Mouse (Mus musculus) heart, embryonic 11.5 days (tissue): Measurements from ENCODE around the gene Ubxn6. TPM values are rescaled to one million over a fixed set of nuclear protein-coding genes. Genes with fewer than 3 reads are reported as not detected.

Experiments
- ATAC-seq: fragments of 200-750 bp; cut with Nextera tagmentation; replicated peaks from 2 replicates; pipeline ENCODE4 v1.8.0; 2017; ENCODE audit warnings: moderate library complexity; ENCODE audit not compliant: insufficient number of reproducible peaks, low FRiP score, low TSS enrichment
- H3K27ac ChIP-seq: fragments of 300-500 bp; sonication (generic); 2 replicates; pipeline ENCODE4 v1.5.1; 2014; ENCODE audit warnings: mild to moderate bottlenecking, low read depth, low read length
- H3K27me3 ChIP-seq: fragments of 300-500 bp; sonication (generic); 2 replicates; pipeline ENCODE4 v1.6.1; 2014; ENCODE audit warnings: mild to moderate bottlenecking, low read length, mixed read lengths; ENCODE audit not compliant: control insufficient read depth, insufficient read depth
- H3K36me3 ChIP-seq: fragments of 300-500 bp; sonication (generic); 2 replicates; pipeline ENCODE4 v1.6.1; 2014; ENCODE audit warnings: mild to moderate bottlenecking, low read length, moderate library complexity, mixed read lengths; ENCODE audit not compliant: control insufficient read depth, insufficient read depth
- H3K4me1 ChIP-seq: fragments of 300-500 bp; sonication (generic); 2 replicates; pipeline ENCODE4 v1.6.1; 2014; ENCODE audit warnings: low read length; ENCODE audit not compliant: control insufficient read depth, insufficient read depth
- H3K4me2 ChIP-seq: fragments of 300-500 bp; sonication (generic); 2 replicates; pipeline ENCODE4 v1.6.1; 2014; ENCODE audit warnings: mild to moderate bottlenecking, moderate library complexity
- H3K4me3 ChIP-seq: fragments of 300-500 bp; sonication (generic); 2 replicates; pipeline ENCODE4 v1.5.1; 2014; ENCODE audit warnings: low read depth, low read length
- H3K9ac ChIP-seq: fragments of 300-500 bp; sonication (generic); 2 replicates; pipeline ENCODE4 v1.6.1; 2014; ENCODE audit warnings: mild to moderate bottlenecking, low read depth, low read length, moderate library complexity
- H3K9me3 ChIP-seq: fragments of 300-500 bp; sonication (generic); replicated peaks from 2 replicates; pipeline ENCODE4 v1.6.1; 2016; ENCODE audit warnings: low read length; ENCODE audit not compliant: control insufficient read depth
- WGBS: fragments of 180-500 bp; shearing (Covaris S2); extraction: QIAGEN DNeasy Blood & Tissue Kit; methylation state at CpG from one replicate; pipeline ENCODE4 v1.1.7; 2014; ENCODE audit not compliant: insufficient replicate concordance; 5-methylcytosine and 5-hydroxymethylcytosine counted together
- polyA plus RNA-seq: library from polyadenylated mRNA; unstranded; fragments of >200 nt; fragmentation: Nextera tagmentation; extraction: Ambion mirVana; gene quantifications from 2 replicates; pipeline ENCODE4 v1.2.1, GENCODE M21; 2014

Gene Ubxn6
- polyA plus RNA-seq, 1 experiment from 2014 or later, result 37.3 TPM

GRCm38 (mm10) chr17:56112743-56113142, 37.9 kb upstream of the Ubxn6 start:
- Histone ChIP-seq H3K27ac (no peak overlapping the region), H3K36me3 (no peaks in the 10 kb centered on the region; the same call in none of the 2 replicates)
- WGBS, result 65% methylated on average over 3 of the region's 3 CpGs

DNA sequence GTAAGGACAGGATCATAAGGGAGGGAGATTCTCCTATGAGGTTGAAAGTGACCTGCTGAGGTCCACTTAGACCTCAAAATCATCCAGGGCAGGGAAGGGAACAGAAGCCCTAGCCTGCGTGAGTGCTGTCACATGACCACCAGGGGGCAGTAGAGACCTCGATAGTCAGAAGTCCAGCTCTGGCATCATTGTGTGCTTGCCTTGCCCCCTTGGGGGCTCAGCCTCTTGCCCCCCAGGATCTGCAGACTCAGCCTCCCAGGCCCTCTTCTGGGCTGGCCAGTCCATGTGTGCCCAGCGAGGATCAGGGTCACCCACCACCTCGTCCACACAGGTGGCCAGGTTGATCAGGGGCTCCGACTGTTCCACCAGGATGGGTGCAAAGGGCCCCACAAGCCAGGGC, 37.0 kb upstream of the Ubxn6 start:
- no peak overlapping the region for H3K4me2 ChIP-seq
- no peak overlapping the region for H3K27ac ChIP-seq
- WGBS, result 45% methylated on average over 5 of the region's 5 CpGs
- H3K4me1 ChIP-seq, result 0 out of 2 replicates have a peak, but pooled peaks cover 3% of the 10 kb centered on the region
- H3K9ac ChIP-seq, result no peak overlapping the region
- no peaks in the 10 kb centered on the region for H3K9me3 ChIP-seq
- no peak overlapping the region for H3K4me3 ChIP-seq
- ATAC-seq, result no peak
- H3K36me3 ChIP-seq, result no peaks in the 10 kb centered on the region; the same call in none of the 2 replicates
- peaks cover 13% of the 10 kb centered on the region for H3K27me3 ChIP-seq

More at GRCm38 (mm10) chr17:56112743-56113142, 37.9 kb upstream of the Ubxn6 start:
- ATAC-seq, result no peak
- H3K4me3 ChIP-seq, result no peak overlapping the region
- H3K27me3 ChIP-seq, result peaks cover 18% of the 10 kb centered on the region
- no peak overlapping the region for H3K4me2 ChIP-seq
- H3K9me3 ChIP-seq, result no peaks in the 10 kb centered on the region
- H3K9ac ChIP-seq, result no peak overlapping the region
- peaks cover 9% of the 10 kb centered on the region for H3K4me1 ChIP-seq

DNA sequence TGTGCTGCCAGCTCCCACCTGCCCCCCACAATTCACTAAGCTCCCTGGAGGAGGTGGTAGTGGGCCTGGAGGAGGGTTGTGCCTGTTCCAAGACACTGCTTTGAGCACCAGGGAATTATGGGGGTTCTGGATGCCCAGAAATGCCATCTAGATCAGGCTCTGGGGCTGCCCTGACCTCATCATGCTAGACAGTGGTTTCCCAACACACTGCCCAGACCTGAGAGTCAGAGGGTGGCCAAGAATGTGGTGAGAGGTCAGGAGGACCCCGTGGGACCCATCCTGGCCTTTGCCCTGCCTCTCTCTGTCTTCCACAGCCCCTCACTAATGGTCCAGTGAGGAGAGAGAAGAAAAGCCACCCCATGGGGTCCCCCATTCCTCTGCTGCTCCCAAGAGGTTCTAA, 36.2 kb upstream of the Ubxn6 start:
- Histone ChIP-seq H3K27me3 (peaks cover 4% of the 10 kb centered on the region; the same call in 1 of the 2 replicates), H3K36me3 (no peaks in the 10 kb centered on the region; the same call in none of the 2 replicates), H3K4me3 (no peak overlapping the region), H3K4me1 (0 out of 2 replicates have a peak, but pooled peaks cover 3% of the 10 kb centered on the region), H3K9ac (no peak overlapping the region), H3K9me3 (no peaks in the 10 kb centered on the region), H3K27ac (no peak overlapping the region), H3K4me2 (no peak overlapping the region)
- 93% methylated on average over 1 of the region's 1 CpGs for WGBS
- no peak for ATAC-seq

GRCm38 (mm10) chr17:56110571-56110970, 35.7 kb upstream of the Ubxn6 start:
- Histone ChIP-seq H3K4me1 (0 out of 2 replicates have a peak, but pooled peaks cover 3% of the 10 kb centered on the region), H3K36me3 (no peaks in the 10 kb centered on the region; the same call in none of the 2 replicates), H3K4me2 (no peak overlapping the region), H3K27me3 (no peaks in the 10 kb centered on the region), H3K4me3 (no peak overlapping the region), H3K27ac (no peak overlapping the region), H3K9ac (no peak overlapping the region), H3K9me3 (no peaks in the 10 kb centered on the region)
- no peak for ATAC-seq
- WGBS, result 81% methylated on average over 4 of the region's 4 CpGs

DNA sequence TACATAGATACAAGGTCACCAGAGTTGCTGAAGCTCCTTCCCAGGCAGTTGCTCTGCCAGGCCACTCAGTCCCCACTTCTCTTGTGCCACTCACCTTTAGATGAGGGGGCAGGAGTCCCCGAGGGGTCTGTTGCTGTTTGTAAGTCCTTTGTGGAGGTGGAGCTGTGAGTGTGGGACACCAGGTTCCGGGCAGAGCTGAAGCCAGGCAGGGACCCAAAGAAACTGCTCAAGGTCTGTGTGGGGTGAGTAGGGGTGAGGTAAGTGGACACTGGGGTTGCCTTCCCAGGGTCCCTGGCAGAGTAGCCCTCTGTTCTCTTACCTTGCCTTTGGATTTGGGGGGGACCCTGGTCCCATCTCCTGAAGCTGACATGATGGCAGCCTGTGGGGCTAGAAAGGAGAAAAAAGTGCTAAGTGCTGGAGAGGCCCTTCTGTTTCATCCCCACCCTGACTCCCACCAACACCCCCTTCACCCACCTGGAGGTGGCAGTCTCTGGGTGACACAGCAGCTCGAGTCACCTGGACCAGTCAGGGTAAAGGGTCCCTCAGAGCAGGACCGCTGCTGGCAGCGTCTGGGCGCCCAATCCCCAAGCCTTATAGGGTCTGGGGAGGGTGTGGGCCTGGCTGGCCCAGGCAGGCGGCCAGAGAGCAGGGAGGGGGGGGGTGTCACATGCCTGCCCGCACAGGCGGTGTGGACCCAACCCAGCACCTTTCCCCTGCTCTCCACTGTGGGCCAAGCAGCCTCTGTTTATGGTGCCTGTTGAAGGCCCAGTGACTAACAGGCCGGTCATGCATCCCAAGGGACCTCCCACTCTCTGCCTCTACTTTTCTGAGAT, 34.6 kb upstream of the Ubxn6 start, which contains the start of gene Plin4:
Plin4 (minus strand) TSS at position 585 of the 833 bp plus-strand sequence.
- Histone ChIP-seq H3K4me3 (no peak within 1 kb of the TSS), H3K4me2 (no peak within 1 kb of the TSS), H3K27me3 (no peaks in the 10 kb centered on the region), H3K9me3 (no peaks in the 10 kb centered on the region), H3K4me1 (0 out of 2 replicates have a peak, but pooled peaks cover 3% of the 10 kb centered on the region), H3K27ac (no peak within 1 kb of the TSS), H3K36me3 (no peaks in the 10 kb centered on the region; the same call in none of the 2 replicates), H3K9ac (no peak within 1 kb of the TSS)
- 0 out of 2 replicates have a peak, but pooled peaks have one; percentile 15 for ATAC-seq
- 55% methylated on average over 10 of the region's 10 CpGs for WGBS

GRCm38 (mm10) chr17:56108334-56109044, 33.7 kb upstream of the Ubxn6 start:
- Histone ChIP-seq H3K4me2 (no peak overlapping the region), H3K27me3 (no peaks in the 10 kb centered on the region), H3K36me3 (no peaks in the 10 kb centered on the region; the same call in none of the 2 replicates), H3K27ac (no peak overlapping the region), H3K9me3 (no peaks in the 10 kb centered on the region), H3K4me1 (0 out of 2 replicates have a peak, but pooled peaks cover 3% of the 10 kb centered on the region), H3K4me3 (no peak overlapping the region), H3K9ac (no peak overlapping the region)
- 72% methylated on average over 6 of the region's 6 CpGs for WGBS
- peak; percentile 31; the same call in 1 of the 2 replicates for ATAC-seq

DNA sequence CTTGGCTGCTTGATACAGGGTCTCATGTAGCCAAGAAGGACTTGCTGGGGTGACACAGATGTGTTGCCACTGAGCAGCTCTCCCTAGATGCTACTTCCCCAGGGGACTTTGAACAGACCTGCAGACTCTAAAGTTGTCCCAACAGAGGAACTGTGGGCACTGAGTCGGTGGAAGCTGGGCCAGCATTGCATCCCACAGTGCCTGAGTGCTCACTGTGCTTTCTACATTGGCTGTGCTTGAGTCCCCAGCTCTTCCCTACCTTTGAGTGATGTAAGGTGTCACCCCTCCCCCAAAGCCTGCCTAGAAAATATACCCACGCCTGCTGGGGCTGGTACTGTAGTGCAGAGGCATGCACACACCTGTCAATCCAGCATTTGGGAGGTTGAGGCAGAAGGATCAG, 32.9 kb upstream of the Ubxn6 start:
- Histone ChIP-seq H3K9ac (no peak overlapping the region), H3K4me3 (no peak overlapping the region), H3K27ac (no peak overlapping the region), H3K4me1 (0 out of 2 replicates have a peak, but pooled peaks cover 3% of the 10 kb centered on the region), H3K27me3 (no peaks in the 10 kb centered on the region), H3K9me3 (no peaks in the 10 kb centered on the region), H3K4me2 (no peak overlapping the region), H3K36me3 (peaks cover under 1% of the 10 kb centered on the region)
- WGBS, result 64% methylated on average over 2 of the region's 2 CpGs
- ATAC-seq, result no peak

DNA sequence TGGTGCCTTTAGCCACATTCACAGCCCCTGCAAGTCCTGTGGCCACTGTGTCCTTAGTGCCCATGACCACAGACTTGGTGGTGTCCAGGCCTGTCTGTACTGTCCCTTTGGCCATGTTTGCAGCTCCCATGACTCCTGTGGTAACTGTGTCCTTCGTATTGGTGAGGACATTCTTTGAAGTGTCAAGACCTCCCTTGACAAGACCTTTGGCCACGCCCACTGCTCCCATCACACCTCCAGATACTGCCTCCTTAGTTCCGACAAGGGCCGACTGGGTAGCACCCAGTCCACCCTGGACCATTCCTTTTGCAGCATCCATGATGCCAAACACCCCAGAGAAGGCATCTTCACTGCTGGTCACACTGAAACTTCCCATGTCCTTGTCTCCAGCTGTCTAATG, 32.2 kb upstream of the Ubxn6 start:
- Histone ChIP-seq H3K36me3 (peaks cover 6% of the 10 kb centered on the region), H3K4me3 (no peak overlapping the region), H3K9me3 (no peaks in the 10 kb centered on the region), H3K4me1 (0 out of 2 replicates have a peak, but pooled peaks cover 3% of the 10 kb centered on the region), H3K4me2 (no peak overlapping the region), H3K9ac (no peak overlapping the region), H3K27me3 (no peaks in the 10 kb centered on the region), H3K27ac (no peak overlapping the region)
- 55% methylated on average over 4 of the region's 4 CpGs for WGBS
- ATAC-seq, result no peak
